Mouse (Mus musculus) neural tube, embryonic 10.5 days (tissue): ENCODE measurements around the gene Ankk1.

Source experiments
- DNase-seq: peaks from one replicate; pipeline ENCODE4 v3.0.0-alpha.2; 2017; ENCODE audit warnings: low spot score; ENCODE audit errors: extremely low spot score

Ankk1 gene

DNA sequence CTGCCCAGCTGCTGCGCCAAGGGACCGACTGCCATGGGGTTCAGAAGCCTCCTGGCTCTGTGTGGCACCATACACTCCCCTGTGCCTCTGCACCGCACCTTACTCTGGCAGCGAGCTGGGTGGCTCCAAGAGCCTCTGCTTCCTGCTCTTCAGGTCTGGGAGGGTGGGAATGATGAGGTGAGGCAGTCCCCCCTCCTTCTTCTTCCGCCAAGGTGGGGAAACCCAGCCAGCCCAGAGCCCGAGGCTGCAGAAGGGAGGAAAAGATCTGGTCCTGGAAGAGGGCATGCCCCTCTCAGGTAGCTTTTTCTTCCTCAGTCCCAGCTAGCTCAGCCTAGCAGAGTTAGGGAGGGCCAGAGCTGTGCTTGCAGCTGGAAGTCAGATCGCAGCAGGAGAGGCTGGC lies at the start of gene Ankk1:
Ankk1 (minus strand) TSS at position 101 of the 400 bp plus-strand sequence.
- DNase-seq: no peak

GRCm38 (mm10) chr9:49472126-49472525 lies 45.3 kb upstream of the Ankk1 start:
- no peak for DNase-seq

DNA sequence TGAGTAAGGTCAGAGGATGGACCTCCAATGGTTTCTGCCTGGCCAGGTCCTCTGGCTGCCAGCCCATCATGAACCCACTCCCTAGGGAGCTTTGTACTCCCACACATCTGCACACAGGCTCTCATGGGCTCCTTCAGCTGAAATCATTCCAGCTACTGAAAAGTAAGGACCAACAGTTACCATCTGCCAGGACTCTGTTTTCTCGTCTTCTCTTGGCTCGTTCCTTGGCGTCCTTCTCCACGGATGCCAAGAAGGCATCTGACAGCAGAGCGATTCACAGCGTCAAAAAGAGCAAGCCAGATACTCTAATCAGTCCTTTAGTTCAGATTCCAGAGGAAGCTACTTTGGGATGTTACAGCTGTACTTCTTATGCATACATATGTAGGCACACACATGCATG lies 44.1 kb upstream of the Ankk1 start:
- no peak for DNase-seq

DNA sequence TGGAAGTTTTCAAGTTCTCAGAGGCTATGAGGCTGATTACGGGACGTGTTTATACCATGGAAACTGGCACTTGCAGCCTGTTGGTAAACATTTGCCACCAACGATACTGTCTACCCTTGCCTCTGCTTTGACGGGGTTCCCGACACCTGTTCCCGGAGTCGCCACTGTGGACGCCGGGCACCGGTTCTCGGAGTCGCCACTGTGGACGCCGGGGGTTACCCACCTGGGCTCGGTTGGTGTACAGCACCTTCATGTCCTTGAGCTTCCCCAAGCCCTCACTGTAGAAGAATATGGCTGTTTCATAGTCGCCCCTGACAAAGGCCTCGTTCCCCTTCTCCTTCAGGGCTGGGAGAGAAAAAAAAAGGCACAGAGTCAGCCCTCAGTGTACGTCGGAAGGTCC lies 43.2 kb upstream of the Ankk1 start:
- no peak for DNase-seq

- no peak for DNase-seq
Observed at GRCm38 (mm10) chr9:49456136-49456535, 29.3 kb upstream of the Ankk1 start.

DNA sequence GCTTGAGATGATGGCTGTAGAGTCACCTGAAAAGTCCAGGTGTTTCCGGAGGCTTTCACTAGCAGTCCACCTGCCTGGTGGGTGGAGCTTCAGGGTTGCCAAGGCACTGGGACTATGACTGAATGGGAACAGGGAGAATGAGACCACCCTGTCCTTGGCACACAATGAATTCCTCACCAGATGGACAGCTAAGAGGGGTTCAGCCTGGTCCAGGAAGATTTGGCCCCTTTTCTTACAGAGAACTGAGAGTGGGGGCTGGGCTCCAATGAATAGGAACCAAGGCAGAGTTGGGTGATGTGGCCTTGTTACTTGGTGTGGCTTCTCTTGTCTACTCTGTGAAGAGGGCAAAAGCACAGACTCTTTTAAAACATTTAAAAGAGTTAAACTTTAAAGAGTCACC lies 25.6 kb upstream of the Ankk1 start:
- DNase-seq: no peak

GRCm38 (mm10) chr9:49450491-49450890 lies 23.7 kb upstream of the Ankk1 start:
- DNase-seq: no peak

DNA sequence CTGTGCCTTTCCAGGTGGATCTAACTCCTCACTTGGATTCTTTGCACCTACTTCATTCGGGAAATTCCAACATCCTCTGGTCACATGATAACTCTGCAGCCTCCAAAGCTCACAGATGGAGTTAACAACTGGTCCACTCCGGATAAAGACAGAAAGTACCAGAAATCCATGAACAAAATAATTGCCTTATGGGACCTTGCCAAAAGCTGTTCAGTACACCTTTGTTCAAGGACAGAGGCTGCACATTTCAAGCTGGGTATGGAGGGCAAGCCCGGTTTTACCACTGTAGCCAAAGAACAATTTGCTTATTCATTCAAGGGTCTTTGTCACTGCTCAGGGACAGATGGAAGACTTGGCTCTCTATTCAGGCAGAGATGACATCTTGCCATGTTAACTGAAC lies 15.8 kb upstream of the Ankk1 start:
- DNase-seq: no peak

- no peak for DNase-seq
Observed at GRCm38 (mm10) chr9:49427478-49427877, 657 bp upstream of the Ankk1 start.

GRCm38 (mm10) chr9:49425585-49425984 lies 1.2 kb downstream of the Ankk1 start:
- DNase-seq: no peak

- no peak for DNase-seq
Observed at GRCm38 (mm10) chr9:49423866-49424265, 3.0 kb downstream of the Ankk1 start.

- DNase-seq: no peak
Observed at GRCm38 (mm10) chr9:49410621-49411020, 16.2 kb downstream of the Ankk1 start.

GRCm38 (mm10) chr9:49407028-49407427 lies 19.8 kb downstream of the Ankk1 start:
- no peak for DNase-seq

DNA sequence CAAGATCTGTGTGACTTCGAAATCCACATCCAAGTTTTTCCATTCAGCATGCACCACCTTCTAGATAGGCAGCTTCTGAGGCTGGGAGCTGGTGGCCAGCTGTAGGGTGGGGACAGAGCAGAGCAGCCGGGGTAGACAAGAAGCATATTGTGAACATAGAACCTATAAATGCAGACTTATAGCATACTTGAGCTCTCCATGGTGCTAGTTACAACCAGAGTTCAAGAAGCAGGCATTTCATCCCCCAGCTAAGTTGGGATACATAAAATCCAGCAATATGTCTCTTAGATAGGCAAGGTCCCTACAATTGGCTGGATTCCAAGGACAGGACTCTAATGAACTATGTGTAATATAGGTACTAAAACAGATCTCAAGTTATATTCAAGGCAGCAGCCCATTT lies 23.1 kb downstream of the Ankk1 start:
- no peak for DNase-seq

DNA sequence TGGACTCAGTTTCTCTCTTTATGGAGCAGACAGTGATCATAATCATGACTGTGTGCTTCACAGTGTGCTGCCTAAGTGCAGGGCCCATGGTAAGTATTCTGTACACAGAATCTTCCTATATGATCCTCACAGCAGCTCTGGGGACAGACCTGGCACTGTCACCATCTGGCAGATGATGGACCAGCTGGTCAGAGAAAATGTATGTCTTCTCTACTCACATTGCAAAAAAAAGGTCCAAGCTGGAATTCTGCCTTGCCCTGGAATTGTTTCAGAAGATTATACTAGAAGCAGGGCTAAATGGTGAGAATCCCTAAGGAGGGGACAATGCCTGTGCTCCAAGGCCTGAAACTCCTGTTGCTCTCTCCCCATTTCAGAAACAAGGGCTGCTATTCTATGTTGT lies 30.8 kb downstream of the Ankk1 start:
- DNase-seq: no peak

DNA sequence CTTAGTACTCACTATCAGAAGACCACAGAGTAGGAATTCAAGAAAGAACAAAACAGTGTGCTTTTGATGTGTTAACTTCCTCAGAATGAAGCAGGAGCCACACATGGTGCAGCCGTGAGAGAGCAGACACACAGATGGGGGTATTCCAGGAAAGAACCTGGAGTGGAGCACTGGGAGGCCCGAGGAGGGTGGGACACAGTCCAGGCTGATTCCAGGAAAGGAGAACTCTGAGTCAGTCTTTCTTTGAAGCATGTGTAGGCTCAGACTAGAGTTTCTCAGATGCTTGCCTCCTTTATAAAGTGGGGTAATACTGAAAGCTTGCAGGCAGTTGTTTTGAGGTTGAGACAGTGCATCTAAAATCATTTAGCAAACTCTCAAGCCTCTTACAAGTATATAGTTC lies 34.6 kb downstream of the Ankk1 start:
- no peak for DNase-seq

DNA sequence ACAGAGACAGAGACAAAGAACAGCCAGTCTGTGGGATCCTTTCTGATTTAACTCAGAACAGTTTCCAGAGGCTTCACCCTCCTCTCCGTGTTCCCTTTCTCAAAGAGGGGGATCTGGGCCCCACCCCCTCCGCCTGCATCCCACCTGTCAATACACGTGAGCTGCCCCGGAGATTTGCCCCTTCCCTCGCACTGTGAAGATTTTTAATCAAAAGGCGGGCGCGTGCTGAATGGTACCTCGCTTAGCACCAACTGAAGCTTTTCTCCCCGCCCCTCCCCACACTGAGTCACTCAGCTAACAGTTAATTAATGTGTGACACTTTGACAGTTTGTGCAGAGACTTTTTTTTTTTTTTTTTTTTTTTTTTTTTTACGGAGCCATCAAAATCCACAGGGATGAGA lies 40.7 kb downstream of the Ankk1 start:
- DNase-seq: no peak

DNA sequence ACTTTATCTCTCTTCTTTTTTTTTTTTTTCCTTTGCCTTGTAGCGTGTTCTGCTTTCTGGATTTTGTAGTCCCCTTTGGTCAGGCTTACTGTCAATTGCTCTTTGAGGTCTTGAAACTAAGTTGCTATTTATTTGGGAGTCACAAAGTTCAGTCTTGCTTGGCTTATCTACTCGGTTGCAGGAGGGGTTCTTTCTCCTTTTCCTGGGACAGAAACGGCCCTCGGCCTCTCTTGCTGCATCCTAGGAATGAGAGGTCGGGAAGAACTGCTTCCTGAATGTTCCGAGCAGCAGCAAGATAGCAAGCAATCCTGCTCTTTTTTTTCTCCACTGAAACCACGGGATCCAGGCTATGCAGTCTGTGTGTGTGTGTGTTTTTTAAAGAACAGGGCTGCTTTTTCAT lies 41.5 kb downstream of the Ankk1 start:
- no peak for DNase-seq

- no peak for DNase-seq
Observed at GRCm38 (mm10) chr9:49384855-49385254, 42.0 kb downstream of the Ankk1 start.

DNA sequence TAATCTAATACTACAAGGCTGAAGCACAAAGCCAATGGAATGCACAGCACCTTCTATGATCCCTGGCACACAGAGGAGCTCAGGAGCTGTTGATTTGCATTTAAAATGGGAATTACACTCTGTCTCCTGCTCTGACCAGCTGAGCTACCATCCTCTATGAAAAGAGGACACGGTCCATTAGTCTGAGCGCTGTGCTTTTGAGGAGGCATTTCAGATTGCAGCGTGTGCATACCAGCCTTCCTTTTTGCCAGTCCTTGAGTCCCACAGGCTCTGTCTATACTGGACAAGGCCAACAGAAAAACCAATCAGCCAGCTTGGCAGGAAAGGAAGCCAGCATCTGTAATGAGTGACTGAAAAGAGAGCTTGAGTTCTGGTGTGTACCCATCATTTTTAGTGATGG lies 42.8 kb downstream of the Ankk1 start:
- DNase-seq: no peak

DNA sequence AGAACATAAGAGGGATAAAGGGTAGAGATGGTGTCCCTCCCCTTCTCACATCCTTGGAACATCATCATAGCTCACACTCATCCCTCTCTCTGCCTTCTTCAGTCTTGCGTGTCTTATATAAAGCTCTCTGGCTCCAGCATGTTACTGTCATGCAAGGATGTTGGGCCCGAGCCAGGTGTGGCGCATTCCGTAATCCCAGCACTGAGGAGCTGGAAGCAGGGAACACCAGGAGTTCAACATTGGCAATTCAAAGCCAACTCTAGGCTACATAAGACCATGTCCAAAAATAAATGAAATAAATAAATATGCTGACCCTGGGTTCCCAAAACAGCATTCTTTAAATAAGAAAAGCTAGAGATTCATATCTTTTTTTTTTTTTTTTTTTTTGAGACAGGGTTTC lies 46.9 kb downstream of the Ankk1 start:
- no peak for DNase-seq

DNA sequence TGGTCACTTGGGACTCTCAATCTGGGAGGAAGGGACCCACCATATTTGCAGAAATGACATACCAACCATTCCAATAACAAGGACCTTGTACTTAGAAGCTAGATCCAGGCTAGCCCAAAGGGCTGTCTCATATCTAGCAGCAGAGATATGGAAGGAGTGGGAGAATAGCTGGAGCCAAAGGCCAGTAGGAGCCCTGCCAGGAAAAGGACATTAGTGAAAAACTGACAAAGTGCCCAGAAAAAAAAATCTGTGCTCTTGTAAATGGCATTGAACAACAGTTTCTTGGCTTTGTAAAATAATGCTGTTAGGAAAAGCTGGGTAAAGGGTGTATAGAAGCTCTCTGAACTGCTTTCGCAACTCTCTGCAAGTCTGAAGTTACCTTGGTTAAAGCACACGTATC lies 52.9 kb downstream of the Ankk1 start:
- DNase-seq: no peak

- no peak for DNase-seq
Observed at GRCm38 (mm10) chr9:49365763-49366162, 61.1 kb downstream of the Ankk1 start.
